Mouse (Mus musculus): ENCODE data around the gene Pcif1.

Gene Pcif1

DNA sequence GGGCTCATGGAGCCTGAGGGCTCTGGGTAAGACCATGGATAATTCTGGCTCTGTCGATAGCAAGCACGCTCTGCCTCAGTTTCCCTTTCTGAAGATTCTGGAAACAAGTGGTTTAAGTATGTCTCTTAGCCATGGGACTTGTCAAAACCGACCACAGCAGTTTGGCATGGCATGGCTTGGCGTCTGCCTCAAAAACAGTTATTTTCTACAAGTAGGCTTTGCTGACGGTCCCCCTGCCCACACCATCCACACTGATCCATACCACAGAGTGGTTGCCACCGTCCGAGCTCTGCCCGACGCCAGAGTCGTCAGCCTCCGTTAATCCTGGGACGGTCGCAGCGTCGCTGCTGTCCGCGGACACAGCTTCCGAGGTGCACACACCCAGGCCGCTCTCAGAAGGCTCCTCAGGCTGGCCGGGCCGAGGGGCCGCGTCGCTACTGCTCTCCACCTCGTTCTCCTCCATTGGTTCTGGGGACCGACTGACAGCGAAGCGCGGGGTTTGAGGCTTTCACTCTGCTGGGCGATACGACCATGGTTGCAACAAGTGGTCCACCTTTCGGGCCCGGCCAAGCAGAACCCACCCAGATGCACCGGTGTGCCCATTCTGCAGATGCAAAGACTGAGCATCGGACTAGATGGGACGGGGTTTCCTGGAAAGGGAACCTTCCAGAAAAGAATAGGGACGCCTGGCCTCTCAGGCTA is 31.4 kb downstream of the Pcif1 start:
- in situ Hi-C loops (cut with MboI; ENCODE audit: low pct_unique_long_range_greater_than_20kb in 1 of 2, low sequenced_read_pairs in 2 of 2, unreplicated experiment in 1 of 2) = no loop called here

DNA sequence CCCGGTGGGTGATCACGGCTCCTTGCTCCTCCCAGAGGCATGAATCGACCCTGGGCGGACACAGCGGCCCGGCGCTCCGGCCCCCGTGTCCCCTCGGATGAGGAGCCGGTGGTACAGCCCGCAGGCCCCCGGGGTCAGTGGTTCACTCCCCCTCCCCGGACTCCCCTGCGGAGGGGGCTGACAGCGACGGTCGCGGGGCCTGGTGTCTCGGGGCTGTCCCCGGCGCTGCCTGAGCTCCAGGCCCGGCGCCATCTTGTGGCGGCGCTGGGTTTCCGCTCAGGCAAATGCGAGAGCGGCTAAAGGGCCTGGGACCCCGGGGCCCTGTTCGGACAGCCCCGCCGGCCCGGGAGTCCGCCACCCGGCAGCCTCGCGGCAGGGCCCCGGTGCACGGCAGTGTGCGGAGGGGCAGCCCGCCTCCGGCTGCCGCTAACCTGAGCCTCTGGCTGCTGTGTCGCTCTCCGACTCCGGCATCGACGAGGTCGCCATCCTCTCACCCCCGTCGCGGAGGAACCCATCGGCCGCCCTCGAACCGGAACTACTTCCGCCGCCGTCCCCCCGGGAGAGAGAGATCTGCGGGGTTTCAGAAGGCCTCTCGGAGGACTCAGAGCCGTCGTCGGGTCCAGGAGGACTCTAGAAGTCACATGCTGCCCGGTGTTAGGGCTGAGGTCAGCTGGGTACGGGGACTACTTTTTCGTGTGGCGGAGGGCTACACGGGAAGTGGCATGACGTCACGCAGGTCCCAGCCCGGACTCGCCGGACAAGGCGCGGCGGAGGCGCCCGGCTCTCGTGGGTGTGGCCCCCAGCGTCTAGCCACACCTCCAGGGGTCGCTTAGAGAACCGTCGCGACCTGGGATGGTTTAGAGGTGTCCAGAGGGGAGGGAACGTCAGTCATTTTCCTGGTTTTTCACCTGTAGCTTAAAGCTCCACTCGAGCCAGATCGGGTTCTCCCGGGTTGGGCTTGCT is 32.3 kb downstream of the Pcif1 start, which contains the start of gene Zfp335:
Gene Zfp335, minus strand, starts transcription at position 672 of the 963 bp plus-strand sequence.
- in situ Hi-C loops (cut with MboI; ENCODE audit: low pct_unique_long_range_greater_than_20kb in 1 of 2, low sequenced_read_pairs in 2 of 2, unreplicated experiment in 1 of 2) = no loop called here

DNA sequence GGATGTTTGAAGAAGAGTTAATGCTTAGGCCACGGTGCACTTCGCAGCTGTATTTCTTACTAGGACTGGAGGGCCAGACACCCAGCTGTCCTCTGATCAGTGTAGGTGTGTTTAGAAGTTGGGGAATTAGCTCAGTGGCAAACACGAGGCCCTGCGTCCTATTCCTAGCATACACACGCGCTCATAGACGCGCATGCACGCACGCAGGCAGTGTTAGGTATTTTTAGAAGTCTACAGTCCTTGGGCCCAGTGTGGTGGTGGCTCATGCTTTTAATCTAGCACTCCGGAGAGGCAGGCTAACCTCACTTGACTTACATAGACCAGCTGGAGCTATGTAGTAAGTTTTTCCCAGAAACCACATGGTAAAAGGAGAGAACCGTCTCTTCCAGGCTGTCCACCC is 33.0 kb downstream of the Pcif1 start:
- in situ Hi-C loops (cut with MboI; ENCODE audit: low pct_unique_long_range_greater_than_20kb in 1 of 2, low sequenced_read_pairs in 2 of 2, unreplicated experiment in 1 of 2) = no loop called here

DNA sequence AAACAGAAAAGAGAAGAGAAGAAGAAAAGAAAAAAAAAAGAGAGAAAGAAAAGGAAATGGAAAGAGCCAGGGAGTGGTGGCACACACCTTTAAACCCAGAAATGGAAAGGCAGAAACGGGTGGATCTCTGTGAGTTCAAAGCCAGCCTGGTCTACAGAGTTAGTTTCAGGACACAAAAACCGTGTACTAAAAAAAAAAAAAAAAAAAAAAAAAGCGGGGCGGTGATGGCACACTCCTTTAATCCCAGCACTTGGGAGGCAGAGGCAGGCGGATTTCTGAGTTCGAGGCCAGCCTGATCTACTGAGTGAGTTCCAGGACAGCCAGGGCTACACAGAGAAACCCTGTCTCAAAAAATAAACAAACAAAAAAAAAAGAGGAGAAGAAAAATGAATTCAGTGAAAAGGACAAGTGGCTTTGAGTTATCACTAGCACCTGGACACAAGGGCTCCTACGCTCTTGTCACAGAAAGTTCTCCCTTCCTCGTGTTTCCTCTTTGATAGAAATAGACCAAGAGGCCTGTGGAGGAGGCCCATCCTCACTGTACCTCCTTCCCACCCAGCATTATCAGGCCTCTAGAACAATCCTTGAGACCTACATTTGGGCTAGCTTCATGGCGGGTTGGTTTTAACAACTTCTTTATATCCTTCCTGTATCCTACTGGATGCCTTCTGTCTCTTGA is 33.8 kb downstream of the Pcif1 start:
- in situ Hi-C loops (cut with MboI; ENCODE audit: low pct_unique_long_range_greater_than_20kb in 1 of 2, low sequenced_read_pairs in 2 of 2, unreplicated experiment in 1 of 2) = no loop called here

DNA sequence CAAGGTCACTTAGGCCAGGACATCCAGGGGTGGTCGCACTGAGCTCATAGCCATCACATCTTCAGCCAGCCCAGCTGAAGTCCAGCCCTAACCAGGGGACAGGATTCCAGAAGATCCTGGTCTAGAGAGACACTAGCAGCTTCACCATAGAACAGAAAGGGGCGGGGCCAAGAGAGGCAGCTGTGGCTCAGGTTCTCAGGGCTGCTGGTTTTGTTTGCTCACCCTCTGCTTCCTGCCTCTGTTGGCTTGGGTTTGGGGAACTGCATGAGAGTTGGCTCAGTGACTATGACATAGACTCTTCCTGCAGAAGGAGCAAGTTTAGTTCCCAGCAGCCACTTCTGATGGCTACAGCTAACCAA is 34.3 kb downstream of the Pcif1 start:
- in situ Hi-C loops (cut with MboI; ENCODE audit: low pct_unique_long_range_greater_than_20kb in 1 of 2, low sequenced_read_pairs in 2 of 2, unreplicated experiment in 1 of 2) = no loop called here

DNA sequence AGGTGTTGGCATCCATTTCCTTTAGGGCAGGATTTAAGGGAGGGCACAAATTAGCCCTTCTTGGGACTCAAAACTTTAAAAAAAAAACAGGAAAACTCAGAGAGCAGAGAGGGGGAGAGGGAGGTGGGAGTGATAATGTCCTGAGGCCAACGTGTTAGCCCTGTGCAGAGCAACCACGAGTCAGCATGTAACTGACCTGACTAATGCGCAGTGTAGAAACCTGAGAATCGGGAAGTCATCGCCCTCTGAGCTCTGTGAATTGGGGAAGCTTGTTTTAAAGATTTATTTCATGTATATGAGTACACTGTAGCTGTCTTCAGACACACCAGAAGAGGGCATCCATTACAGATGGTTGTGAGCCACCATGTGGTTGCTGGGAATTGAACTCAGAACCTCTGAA is 37.7 kb downstream of the Pcif1 start:
- in situ Hi-C loops (cut with MboI; ENCODE audit: low pct_unique_long_range_greater_than_20kb in 1 of 2, low sequenced_read_pairs in 2 of 2, unreplicated experiment in 1 of 2) = no loop called here

DNA sequence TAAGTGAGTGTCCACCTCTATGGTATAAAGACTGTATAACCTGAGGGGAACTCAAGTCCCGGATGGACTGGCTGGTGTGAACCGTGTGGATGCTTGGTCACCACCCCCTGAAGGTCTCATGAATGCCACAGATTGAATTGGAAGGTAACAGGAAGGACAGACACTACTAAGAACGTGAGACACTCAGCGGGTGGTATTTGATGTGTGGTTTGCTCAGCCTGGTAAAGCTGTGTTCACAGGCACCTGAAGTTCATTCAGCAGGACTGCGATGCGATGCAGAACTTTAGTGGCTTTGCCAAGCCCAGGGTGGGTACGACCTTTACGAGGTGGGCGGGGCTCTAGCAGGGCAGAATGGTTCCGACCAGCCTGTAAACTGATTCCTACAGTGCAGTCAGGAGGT is 38.3 kb downstream of the Pcif1 start:
- in situ Hi-C loops (cut with MboI; ENCODE audit: low pct_unique_long_range_greater_than_20kb in 1 of 2, low sequenced_read_pairs in 2 of 2, unreplicated experiment in 1 of 2) = no loop called here

DNA sequence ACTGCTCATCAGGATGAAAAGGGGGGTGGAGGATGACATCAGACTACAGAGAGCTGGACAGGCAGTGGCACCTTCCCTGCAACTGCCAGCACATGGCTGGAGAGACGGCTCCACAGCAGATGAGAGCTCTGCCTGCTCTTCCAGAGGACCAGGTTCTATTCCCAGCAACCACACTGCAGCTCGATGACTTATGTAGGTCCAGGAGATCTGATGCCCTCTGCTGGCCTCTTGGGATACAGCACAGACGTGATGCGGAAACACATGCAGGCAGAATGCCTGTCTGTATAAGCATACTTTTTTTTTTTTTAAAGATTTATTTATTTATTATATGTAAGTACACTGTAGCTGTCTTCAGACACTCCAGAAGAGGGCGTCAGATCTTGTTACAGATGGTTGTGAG is 39.2 kb downstream of the Pcif1 start:
- in situ Hi-C loops (cut with MboI; ENCODE audit: low pct_unique_long_range_greater_than_20kb in 1 of 2, low sequenced_read_pairs in 2 of 2, unreplicated experiment in 1 of 2) = no loop called here

DNA sequence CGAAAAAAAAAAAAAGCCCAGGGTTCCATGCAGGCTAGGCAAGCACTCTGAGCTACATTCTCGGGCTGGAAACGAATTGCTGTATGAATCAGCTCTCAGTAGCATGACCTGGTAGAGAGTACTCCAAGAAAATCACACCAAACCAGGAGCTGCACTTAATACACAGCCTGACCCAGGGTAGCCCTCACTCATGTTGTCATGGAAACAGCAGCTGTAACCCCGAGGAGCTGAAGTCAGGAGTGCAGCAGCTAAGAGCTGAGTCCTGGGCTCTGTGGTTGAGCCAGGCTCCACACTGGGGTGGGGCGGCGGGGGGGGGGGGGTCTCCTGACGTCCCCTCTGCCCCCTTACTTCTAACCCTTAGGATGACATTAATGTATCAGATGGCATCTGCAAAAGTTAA is 42.9 kb downstream of the Pcif1 start:
- in situ Hi-C loops (cut with MboI; ENCODE audit: low pct_unique_long_range_greater_than_20kb in 1 of 2, low sequenced_read_pairs in 2 of 2, unreplicated experiment in 1 of 2) = no loop called here

DNA sequence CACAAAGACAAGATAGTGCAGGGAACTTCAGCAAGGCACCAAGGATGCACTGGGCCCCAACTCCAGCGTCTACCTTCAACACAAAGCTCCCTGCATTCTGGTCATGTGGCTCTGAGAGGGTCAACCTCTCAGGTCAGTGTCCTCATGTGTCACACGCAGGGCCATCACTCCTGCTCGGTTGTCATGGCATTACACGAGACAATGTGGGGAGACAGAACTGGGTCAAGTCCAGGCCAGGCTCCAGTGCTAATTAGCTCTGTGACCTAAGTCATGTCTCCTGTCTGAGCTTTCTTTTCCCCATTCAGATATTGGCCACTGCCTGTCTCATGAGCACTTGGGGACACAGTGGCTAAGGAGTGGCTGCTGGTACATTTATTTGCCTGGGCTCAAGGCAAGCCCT is 44.2 kb downstream of the Pcif1 start:
- in situ Hi-C loops (cut with MboI; ENCODE audit: low pct_unique_long_range_greater_than_20kb in 1 of 2, low sequenced_read_pairs in 2 of 2, unreplicated experiment in 1 of 2) = no loop called here

DNA sequence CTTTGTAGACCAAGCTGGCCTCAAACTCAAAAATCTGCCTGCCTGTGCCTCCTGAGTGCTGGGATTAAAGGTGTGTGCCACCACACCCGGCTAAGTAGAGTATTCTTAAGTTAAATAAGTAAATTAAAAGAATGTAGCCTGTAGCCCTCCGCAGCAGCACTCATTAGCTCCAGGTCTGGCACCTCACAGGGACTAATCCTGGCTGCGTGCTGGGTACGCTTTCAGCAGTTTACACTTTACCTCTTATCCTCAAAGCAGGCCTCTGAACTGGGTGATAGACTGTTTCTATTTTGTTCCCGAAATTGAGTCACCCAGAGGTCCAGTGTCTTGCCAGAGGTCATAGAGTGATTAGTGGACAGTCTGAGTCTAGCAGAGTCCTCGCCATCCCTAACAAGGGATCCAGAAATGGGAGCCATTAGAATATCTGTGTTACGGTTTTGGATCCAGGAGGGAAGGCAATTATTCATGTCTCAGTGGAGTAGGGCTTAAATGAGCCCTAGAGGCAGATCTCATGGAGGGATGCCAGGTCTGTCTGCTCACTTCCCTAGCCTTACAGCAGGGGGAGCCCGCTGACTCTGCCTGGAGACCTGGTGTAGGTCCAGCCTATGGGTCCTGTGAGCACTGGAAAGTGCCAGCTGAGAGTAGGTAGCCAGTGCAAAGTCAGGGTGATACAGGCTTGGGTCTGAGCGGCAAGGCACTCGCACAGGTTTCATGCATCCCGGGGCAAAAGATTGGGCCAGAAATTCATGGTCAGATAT is 45.2 kb downstream of the Pcif1 start:
- in situ Hi-C loops (cut with MboI; ENCODE audit: low pct_unique_long_range_greater_than_20kb in 1 of 2, low sequenced_read_pairs in 2 of 2, unreplicated experiment in 1 of 2) = no loop called here

DNA sequence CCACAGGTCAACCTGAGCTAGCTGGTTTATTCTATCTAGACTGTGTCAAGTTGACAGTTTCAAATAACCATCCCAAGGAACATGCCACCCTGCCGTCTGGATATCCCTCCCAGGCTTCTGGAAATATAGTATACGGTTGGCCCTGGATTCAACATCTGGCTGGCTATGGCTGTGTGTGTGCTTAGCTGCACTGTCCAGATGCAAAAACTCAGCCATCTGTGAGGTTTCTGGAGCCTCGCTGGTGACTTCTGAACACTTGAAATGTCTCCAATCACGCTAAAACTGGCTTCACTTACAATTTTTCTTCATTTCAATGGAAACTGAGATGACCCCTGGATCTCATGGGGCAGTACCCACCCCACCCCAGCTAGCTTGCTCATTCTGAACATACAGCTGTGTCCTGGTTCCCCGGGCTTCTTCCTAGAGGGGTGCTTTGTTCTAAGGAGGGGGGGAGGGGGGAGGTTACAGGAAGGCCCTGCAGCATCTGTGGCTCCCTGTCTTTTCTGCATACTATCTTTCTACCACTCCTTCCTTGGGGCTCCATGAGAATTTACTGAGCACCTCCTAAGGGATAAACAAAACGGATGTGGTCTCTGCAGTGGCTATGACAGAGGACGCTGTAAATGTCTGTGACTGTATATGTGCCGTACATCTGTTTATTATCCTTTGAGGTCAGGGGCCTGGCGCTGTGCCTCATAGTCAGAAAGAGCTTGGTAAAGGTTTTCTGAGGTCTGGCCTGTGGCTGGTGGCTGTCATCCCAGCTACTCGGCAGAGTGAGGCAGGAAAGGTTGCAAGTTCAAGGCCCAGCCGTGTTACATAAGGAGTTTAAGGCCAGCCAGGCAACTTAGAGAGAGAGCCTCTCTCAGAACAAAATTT is 51.8 kb downstream of the Pcif1 start:
- in situ Hi-C loops (cut with MboI; ENCODE audit: low pct_unique_long_range_greater_than_20kb in 1 of 2, low sequenced_read_pairs in 2 of 2, unreplicated experiment in 1 of 2) = no loop called here

DNA sequence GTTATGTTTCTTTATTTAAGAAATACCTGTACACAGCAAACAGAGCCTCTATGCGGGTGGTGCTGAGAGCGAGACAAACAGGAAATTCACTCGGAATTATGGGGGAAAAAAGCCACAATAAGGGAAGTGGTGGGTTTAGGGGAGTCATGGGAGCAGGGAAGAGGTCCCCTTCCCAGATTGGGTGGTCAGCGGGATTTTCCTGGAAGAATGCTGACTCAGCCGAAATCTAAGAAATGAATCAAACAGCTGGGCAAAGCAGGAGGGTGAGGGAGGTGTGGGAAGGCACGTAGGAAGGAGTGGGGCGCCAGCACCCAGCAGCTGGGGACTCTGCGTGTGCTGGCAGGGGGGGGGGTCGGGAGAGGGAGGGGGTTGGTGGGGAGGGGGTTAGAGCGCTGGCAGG is 54.4 kb downstream of the Pcif1 start:
- in situ Hi-C loops (cut with MboI; ENCODE audit: low pct_unique_long_range_greater_than_20kb in 1 of 2, low sequenced_read_pairs in 2 of 2, unreplicated experiment in 1 of 2) = no loop called here

DNA sequence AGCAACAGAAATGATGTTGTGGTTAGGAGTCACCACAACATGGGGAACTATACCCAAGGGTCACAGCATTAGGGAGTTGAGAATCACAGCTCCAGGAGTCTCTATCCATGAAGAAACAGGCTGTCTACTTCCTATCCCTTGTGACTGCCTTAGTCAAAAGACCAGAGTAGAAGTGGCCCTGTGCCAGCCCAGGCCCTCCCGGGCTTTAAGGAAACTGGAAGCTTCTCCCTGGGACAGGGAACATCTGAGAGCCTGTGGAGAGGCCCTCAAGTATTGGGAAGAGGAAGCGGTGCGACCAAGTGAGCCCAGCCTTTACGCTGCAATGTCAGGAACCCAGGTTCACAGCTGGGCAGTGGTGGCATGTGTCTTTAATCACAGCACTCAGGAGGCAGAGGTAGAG is 56.9 kb downstream of the Pcif1 start:
- in situ Hi-C loops (cut with MboI; ENCODE audit: low pct_unique_long_range_greater_than_20kb in 1 of 2, low sequenced_read_pairs in 2 of 2, unreplicated experiment in 1 of 2) = no loop called here

DNA sequence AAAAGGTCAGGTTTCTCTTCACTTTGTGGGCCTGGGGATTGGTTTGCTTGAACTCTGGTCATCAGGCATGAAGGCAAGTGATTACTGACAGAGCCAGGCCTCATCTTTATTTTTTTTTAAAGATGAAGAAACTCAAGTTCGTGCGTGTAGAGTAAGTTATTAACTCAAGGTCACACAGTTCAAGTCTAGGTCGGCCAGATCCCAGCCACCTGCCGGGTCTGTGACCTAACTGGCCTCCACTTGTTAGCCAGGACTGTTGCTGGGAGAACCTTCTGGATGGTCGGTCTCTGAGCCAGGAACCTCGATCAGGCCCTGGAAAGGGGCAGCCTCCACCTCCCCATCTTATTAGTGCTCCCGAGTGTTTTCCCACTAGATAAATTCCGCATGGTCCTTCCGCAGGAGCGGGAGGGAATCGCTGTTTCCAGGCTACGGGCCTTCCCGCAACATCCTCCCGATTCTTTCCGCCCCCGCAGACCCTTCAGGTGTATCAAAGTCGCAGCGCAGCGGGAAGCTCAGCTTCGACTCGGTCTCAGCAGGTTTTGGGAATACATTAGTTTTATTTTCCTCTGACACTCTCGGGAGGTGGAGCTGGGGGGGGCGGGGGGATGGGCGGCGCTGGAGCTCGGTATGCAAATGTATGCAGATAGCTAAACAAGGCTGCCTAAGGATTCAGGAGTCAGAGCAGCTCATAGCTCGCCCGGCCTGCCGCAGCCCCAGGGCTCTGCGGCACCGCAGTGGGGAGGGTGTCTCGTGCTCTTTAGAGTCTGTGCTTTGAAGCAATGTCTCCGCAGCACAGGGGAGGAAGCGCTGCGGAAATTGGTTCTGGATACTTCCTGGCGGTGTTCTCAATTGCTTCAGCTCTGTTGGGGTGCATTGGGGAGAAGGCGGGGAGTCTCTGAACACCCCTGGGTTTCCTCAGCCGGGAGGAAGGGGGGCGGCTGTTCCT is 59.3 kb downstream of the Pcif1 start:
- in situ Hi-C loops (cut with MboI; ENCODE audit: low pct_unique_long_range_greater_than_20kb in 1 of 2, low sequenced_read_pairs in 2 of 2, unreplicated experiment in 1 of 2) = no loop called here

DNA sequence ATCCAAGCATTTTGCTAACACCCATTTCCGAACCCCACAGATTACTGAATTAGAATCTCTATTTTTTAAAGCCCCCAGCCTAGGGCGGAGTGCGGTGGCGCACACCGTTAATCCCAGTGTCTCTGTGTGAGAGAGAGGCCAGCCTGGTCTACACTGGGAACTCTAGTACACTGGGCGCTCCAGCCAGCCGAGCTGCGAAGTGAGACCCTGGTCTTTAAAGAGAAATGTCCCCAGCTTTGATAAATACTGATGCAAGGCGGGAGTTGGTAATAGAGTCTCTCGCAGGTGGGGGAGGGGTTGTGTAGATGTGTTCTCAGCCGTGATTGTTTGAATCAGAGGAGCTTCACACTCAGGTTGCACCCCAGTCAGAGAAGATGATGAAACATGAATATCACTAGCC is 60.0 kb downstream of the Pcif1 start:
- in situ Hi-C loops (cut with MboI; ENCODE audit: low pct_unique_long_range_greater_than_20kb in 1 of 2, low sequenced_read_pairs in 2 of 2, unreplicated experiment in 1 of 2) = no loop called here

Measured in mouse embryonic stem cell (cell line).